Mouse (Mus musculus): ENCODE results near the gene Kcnh2.
A peak's percentile ranks its signal among the peaks of the same experiment; 100 is the strongest.
"Not testable (repeated sequence)": the region's sequence is repeated elsewhere in the genome, so short reads cannot be mapped to it uniquely, and the experiment has no call there.

Gene Kcnh2

GRCm38 (mm10) chr5:24351278-24351677 is at the start of gene Kcnh2:
Gene Kcnh2 (minus strand): TSS chr5:24351604.
- DNase-seq (ENCODE audit: low read depth, low spot score): no peak

- no peak for DNase-seq (ENCODE audit: low read depth, low spot score)
Observed at GRCm38 (mm10) chr5:24400362-24400761, 49.0 kb upstream of the Kcnh2 start.

- DNase-seq (ENCODE audit: low read depth, low spot score): no peak
Observed at GRCm38 (mm10) chr5:24399686-24400085, 48.3 kb upstream of the Kcnh2 start.

GRCm38 (mm10) chr5:24396254-24396653 is 44.9 kb upstream of the Kcnh2 start:
- not testable (repeated sequence) for DNase-seq (ENCODE audit: low read depth, low spot score)

- peak; percentile 92 for DNase-seq (ENCODE audit: low read depth, low spot score)
Observed at GRCm38 (mm10) chr5:24394165-24394894, 42.9 kb upstream of the Kcnh2 start.

GRCm38 (mm10) chr5:24393392-24393997 is 42.1 kb upstream of the Kcnh2 start, which contains the start of gene Abcb8:
Gene Abcb8 (plus strand): TSS chr5:24393663.
- DNase-seq (ENCODE audit: low read depth, low spot score): no peak

GRCm38 (mm10) chr5:24392724-24393123 is 41.3 kb upstream of the Kcnh2 start:
- DNase-seq (ENCODE audit: low read depth, low spot score): no peak

- no peak for DNase-seq (ENCODE audit: low read depth, low spot score)
Observed at GRCm38 (mm10) chr5:24391864-24392263, 40.5 kb upstream of the Kcnh2 start, which contains the start of gene Atg9b. Gene Atg9b (minus strand): TSS chr5:24392143.

- DNase-seq (ENCODE audit: low read depth, low spot score): no peak
Observed at GRCm38 (mm10) chr5:24389658-24390020, 38.2 kb upstream of the Kcnh2 start.

- DNase-seq (ENCODE audit: low read depth, low spot score): no peak
Observed at GRCm38 (mm10) chr5:24389011-24389657, 37.7 kb upstream of the Kcnh2 start.

- DNase-seq (ENCODE audit: low read depth, low spot score): no peak
Observed at GRCm38 (mm10) chr5:24388246-24388915, 37.0 kb upstream of the Kcnh2 start.

GRCm38 (mm10) chr5:24387264-24388241 is 36.1 kb upstream of the Kcnh2 start:
- DNase-seq (ENCODE audit: low read depth, low spot score): no peak

GRCm38 (mm10) chr5:24385887-24386550 is 34.6 kb upstream of the Kcnh2 start:
- DNase-seq (ENCODE audit: low read depth, low spot score): no peak

GRCm38 (mm10) chr5:24385374-24385773 is 34.0 kb upstream of the Kcnh2 start:
- no peak for DNase-seq (ENCODE audit: low read depth, low spot score)

GRCm38 (mm10) chr5:24384407-24384806 is 33.0 kb upstream of the Kcnh2 start:
- no peak for DNase-seq (ENCODE audit: low read depth, low spot score)

- peak; percentile 96 for DNase-seq (ENCODE audit: low read depth, low spot score)
Observed at GRCm38 (mm10) chr5:24383026-24383859, 31.8 kb upstream of the Kcnh2 start.

GRCm38 (mm10) chr5:24381988-24382387 is 30.6 kb upstream of the Kcnh2 start:
- no peak for DNase-seq (ENCODE audit: low read depth, low spot score)

- DNase-seq (ENCODE audit: low read depth, low spot score): no peak
Observed at GRCm38 (mm10) chr5:24381486-24381885, 30.1 kb upstream of the Kcnh2 start.

GRCm38 (mm10) chr5:24380499-24380898 is 29.1 kb upstream of the Kcnh2 start:
- no peak for DNase-seq (ENCODE audit: low read depth, low spot score)
